Mouse (Mus musculus) spleen, adult 2 months (tissue): ENCODE measurements around the gene Slc12a6.

ENCODE experiments used
- CTCF ChIP-seq: fragments of 200-500 bp; IDR thresholded peaks from 2 replicates; pipeline ENCODE4 v1.5.1; 2011; ENCODE audit warnings: mild to moderate bottlenecking, inconsistent platforms; ENCODE audit not compliant: insufficient read depth, insufficient read length, insufficient replicate concordance; ENCODE audit errors: extremely low read depth
- POLR2A ChIP-seq: fragments of 200-500 bp; IDR thresholded peaks from 2 replicates; pipeline ENCODE4 v1.6.1; 2011; ENCODE audit warnings: low read depth, low read length, inconsistent platforms

GRCm38 (mm10) chr2:112289507-112289906, 23.9 kb downstream of the Slc12a6 start:
- TF ChIP-seq CTCF (no peak), POLR2A (no peak)
